Mouse (Mus musculus) intestine, embryonic 16.5 days (tissue): ENCODE measurements at regions not wholly inside any gene's neighbourhood (a gene's known extent, or its start where the extent isn't known, plus 50 kb on each side); places are given as distances from the start of the nearest gene placed in this dataset.

Experiments
- ATAC-seq: fragments of 200-750 bp; cut with Nextera tagmentation; 2 replicates; pipeline ENCODE4 v1.8.0; 2017; ENCODE audit warnings: moderate TSS enrichment, moderate library complexity
- H3K27ac ChIP-seq: fragments of 300-500 bp; sonication (generic); 2 replicates; pipeline ENCODE4 v1.5.1; 2014; ENCODE audit warnings: mild to moderate bottlenecking, low read length
- H3K27me3 ChIP-seq: fragments of 300-500 bp; sonication (generic); replicated peaks from 2 replicates; pipeline ENCODE4 v1.6.1; 2014; ENCODE audit warnings: low read length, control low read depth, mixed read lengths; ENCODE audit not compliant: control insufficient read depth, insufficient read depth
- H3K36me3 ChIP-seq: fragments of 300-500 bp; sonication (generic); 2 replicates; pipeline ENCODE4 v1.6.1; 2014; ENCODE audit warnings: low read length, control low read depth; ENCODE audit not compliant: control insufficient read depth, insufficient read depth
- H3K4me1 ChIP-seq: fragments of 300-500 bp; sonication (generic); 2 replicates; pipeline ENCODE4 v1.6.1; 2014; ENCODE audit warnings: low read length, control low read depth, mixed read lengths; ENCODE audit not compliant: control insufficient read depth, insufficient read depth
- H3K4me2 ChIP-seq: fragments of 300-500 bp; sonication (generic); 2 replicates; pipeline ENCODE4 v1.6.1; 2014; ENCODE audit warnings: low read depth, low read length, control low read depth
- H3K4me3 ChIP-seq: fragments of 300-500 bp; sonication (generic); 2 replicates; pipeline ENCODE4 v1.5.1; 2014; ENCODE audit warnings: mild to moderate bottlenecking, low read length
- H3K9ac ChIP-seq: fragments of 300-500 bp; sonication (generic); 2 replicates; pipeline ENCODE4 v1.6.1; 2014; ENCODE audit warnings: low read depth, low read length
- H3K9me3 ChIP-seq: fragments of 300-500 bp; sonication (generic); 2 replicates; pipeline ENCODE4 v1.6.1; 2016; ENCODE audit warnings: low read length, control low read depth; ENCODE audit not compliant: control insufficient read depth
- WGBS: fragments of 180-500 bp; shearing (Covaris S2); extraction: QIAGEN DNeasy Blood & Tissue Kit; methylation state at CpG from one replicate; pipeline ENCODE4 v1.1.7; 2014; 5-methylcytosine and 5-hydroxymethylcytosine counted together

GRCm38 (mm10) chr8:77774551-77775335 is 50.5 kb upstream of the Ednra start:
- Histone ChIP-seq H3K4me3 (no peak overlapping the region), H3K27me3 (no peaks in the 10 kb centered on the region), H3K9me3 (no peaks in the 10 kb centered on the region), H3K27ac (no peak overlapping the region), H3K36me3 (no peaks in the 10 kb centered on the region), H3K9ac (no peak overlapping the region), H3K4me1 (peaks cover 16% of the 10 kb centered on the region; the same call in 1 of the 2 replicates), H3K4me2 (no peak overlapping the region)
- 40% methylated on average over 8 of the region's 8 CpGs for WGBS
- peak; percentile 69 for ATAC-seq

GRCm38 (mm10) chr8:77775526-77775925 is 51.3 kb upstream of the Ednra start:
- no peak overlapping the region for H3K9ac ChIP-seq
- no peaks in the 10 kb centered on the region for H3K9me3 ChIP-seq
- 0 out of 2 replicates have a peak, but pooled peaks have one; percentile 1 for ATAC-seq
- H3K27me3 ChIP-seq = no peaks in the 10 kb centered on the region
- H3K4me3 ChIP-seq = no peak overlapping the region
- H3K4me1 ChIP-seq = peaks cover 16% of the 10 kb centered on the region; the same call in 1 of the 2 replicates
- no peaks in the 10 kb centered on the region for H3K36me3 ChIP-seq
- 69% methylated on average over 3 of the region's 3 CpGs for whole genome bisulfite sequencing
- H3K27ac ChIP-seq = no peak overlapping the region
- H3K4me2 ChIP-seq = no peak overlapping the region

- H3K4me2 ChIP-seq = no peak overlapping the region
- peaks cover 12% of the 10 kb centered on the region; the same call in 1 of the 2 replicates for H3K4me1 ChIP-seq
- WGBS = 71% methylated on average over 5 of the region's 5 CpGs
- no peak overlapping the region for H3K9ac ChIP-seq
- H3K36me3 ChIP-seq = no peaks in the 10 kb centered on the region
- H3K27me3 ChIP-seq = no peaks in the 10 kb centered on the region
- no peaks in the 10 kb centered on the region for H3K9me3 ChIP-seq
- no peak overlapping the region for H3K4me3 ChIP-seq
- no peak for ATAC-seq
- no peak overlapping the region for H3K27ac ChIP-seq
Observed at GRCm38 (mm10) chr8:77777597-77777996, 53.3 kb upstream of the Ednra start.

DNA sequence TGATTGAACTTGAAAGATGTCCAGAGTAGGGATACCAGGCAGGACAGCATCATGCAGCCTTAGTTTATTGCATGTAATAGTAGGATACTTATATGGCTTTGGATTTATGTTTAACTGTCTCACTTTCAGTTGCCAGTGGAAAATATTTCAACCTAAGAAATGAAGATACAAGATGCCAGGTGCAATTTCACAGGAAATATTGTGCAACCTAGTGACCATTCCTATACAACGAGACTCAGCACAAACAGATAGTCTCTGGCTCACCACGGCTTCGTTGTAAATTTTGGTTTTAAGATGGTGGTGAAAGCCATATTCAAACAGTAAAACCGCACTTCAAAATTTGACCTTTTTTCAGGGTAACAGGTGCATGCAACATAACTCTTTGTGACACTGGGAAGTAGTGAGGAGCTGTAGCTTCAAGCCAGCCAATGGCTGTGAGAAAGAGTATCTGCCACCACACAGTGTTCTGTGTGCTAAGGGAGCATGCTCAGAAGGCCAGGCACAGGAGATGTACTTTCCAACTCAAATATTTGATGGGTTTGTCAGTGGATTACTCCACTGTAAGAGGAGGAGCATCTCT is 61.5 kb upstream of the Ednra start:
- Histone ChIP-seq H3K27me3 (no peaks in the 10 kb centered on the region), H3K27ac (no peak overlapping the region), H3K9ac (no peak overlapping the region), H3K9me3 (no peaks in the 10 kb centered on the region), H3K36me3 (no peaks in the 10 kb centered on the region), H3K4me1 (no peaks in the 10 kb centered on the region), H3K4me2 (no peak overlapping the region), H3K4me3 (no peak overlapping the region)
- 75% methylated on average over 4 of the region's 4 CpGs for WGBS
- no peak for ATAC-seq

DNA sequence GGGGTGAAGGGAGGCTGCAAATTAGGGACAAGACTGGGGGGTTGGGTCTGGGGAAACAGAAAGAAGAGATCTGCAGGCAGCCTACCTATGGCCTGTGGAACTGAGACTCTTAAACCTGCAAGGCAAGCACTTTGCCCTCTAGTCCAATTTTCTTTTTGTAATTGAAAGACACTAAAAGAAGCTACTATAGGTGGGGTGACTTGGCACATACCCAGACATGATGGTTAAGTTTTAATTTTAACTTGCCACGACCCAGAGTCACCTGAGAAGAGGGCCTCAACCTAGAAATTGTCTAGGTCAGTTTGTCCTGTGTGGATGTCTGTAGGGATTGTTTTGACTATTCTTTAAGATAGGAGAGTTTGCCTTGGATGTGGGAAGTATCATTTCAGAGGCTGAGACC is 70.6 kb upstream of the Ednra start:
- Histone ChIP-seq H3K9me3 (no peaks in the 10 kb centered on the region), H3K27me3 (no peaks in the 10 kb centered on the region), H3K27ac (no peak overlapping the region), H3K36me3 (no peaks in the 10 kb centered on the region), H3K9ac (no peak overlapping the region), H3K4me2 (no peak overlapping the region), H3K4me3 (no peak overlapping the region), H3K4me1 (no peaks in the 10 kb centered on the region)
- WGBS = 71% methylated on average over 1 of the region's 1 CpGs
- ATAC-seq = no peak

GRCm38 (mm10) chr8:77803147-77803903 is 79.1 kb upstream of the Ednra start:
- Histone ChIP-seq H3K27ac (peak overlapping the region; percentile 50; the same call in 1 of the 2 replicates), H3K27me3 (no peaks in the 10 kb centered on the region), H3K36me3 (no peaks in the 10 kb centered on the region), H3K9ac (no peak overlapping the region), H3K9me3 (no peaks in the 10 kb centered on the region), H3K4me1 (no peaks in the 10 kb centered on the region), H3K4me2 (no peak overlapping the region), H3K4me3 (no peak overlapping the region)
- WGBS = 58% methylated on average over 9 of the region's 9 CpGs
- peak; percentile 85 for ATAC-seq

DNA sequence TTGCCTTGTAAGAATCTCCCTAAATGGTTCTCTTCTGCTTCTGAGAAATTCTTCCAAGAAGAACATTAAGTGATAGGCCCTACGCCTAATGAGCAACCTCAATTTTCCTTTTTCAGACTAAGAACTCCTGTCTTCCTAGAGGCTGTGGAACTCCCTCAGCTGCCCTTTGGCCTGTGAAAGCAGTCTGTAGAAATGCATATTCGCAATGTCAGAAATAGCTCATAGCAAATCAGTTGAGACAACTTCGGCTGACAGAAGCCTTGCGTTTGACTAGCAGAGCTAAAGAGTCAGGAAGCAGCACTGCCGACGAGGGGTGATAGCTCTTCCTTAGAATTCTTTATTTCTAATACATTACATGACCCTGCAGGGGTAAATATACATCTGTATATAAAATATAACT is 80.3 kb upstream of the Ednra start:
- ATAC-seq = no peak
- H3K36me3 ChIP-seq = no peaks in the 10 kb centered on the region
- 71% methylated on average over 6 of the region's 6 CpGs for WGBS
- no peak overlapping the region for H3K4me2 ChIP-seq
- H3K27ac ChIP-seq = no peak overlapping the region
- H3K4me3 ChIP-seq = no peak overlapping the region
- H3K9ac ChIP-seq = no peak overlapping the region
- H3K9me3 ChIP-seq = no peaks in the 10 kb centered on the region
- no peaks in the 10 kb centered on the region for H3K4me1 ChIP-seq
- H3K27me3 ChIP-seq = no peaks in the 10 kb centered on the region

DNA sequence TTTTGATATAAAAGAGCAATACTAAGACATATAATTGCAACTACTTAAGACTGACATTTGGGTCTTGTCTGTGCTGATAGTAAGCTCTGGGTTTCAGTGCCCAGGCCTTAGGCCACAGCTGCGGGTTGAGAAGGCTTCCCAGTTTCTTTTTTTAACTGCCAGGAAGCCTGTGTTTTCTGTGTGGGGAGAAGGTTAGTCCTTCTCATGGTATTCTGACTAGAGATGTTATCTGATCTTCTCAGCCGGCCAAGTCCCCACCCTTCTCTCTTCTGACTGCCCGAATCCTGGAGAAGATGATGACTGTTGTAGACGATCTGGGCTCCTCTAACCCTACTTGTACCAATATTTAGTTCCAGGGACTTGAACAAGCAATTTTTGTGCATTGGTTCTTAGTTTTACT is 80.7 kb upstream of the Ednra start:
- Histone ChIP-seq H3K4me2 (no peak overlapping the region), H3K27me3 (no peaks in the 10 kb centered on the region), H3K27ac (no peak overlapping the region), H3K9me3 (no peaks in the 10 kb centered on the region), H3K9ac (no peak overlapping the region), H3K4me3 (no peak overlapping the region), H3K36me3 (no peaks in the 10 kb centered on the region), H3K4me1 (no peaks in the 10 kb centered on the region)
- 46% methylated on average over 4 of the region's 4 CpGs for WGBS
- ATAC-seq = no peak

- WGBS = 67% methylated on average over 6 of the region's 6 CpGs
- Histone ChIP-seq H3K9ac (no peak overlapping the region), H3K9me3 (no peaks in the 10 kb centered on the region), H3K27ac (no peak overlapping the region), H3K4me1 (no peaks in the 10 kb centered on the region), H3K27me3 (no peaks in the 10 kb centered on the region), H3K4me3 (no peak overlapping the region), H3K4me2 (no peak overlapping the region), H3K36me3 (no peaks in the 10 kb centered on the region)
- ATAC-seq = no peak
Observed at GRCm38 (mm10) chr8:77805657-77806056, 81.4 kb upstream of the Ednra start.
